Mouse (Mus musculus): Measurements from ENCODE around the gene Immt. TPM values are rescaled to one million over a fixed set of nuclear protein-coding genes. Genes with fewer than 3 reads are reported as not detected.

Immt gene
- total RNA-seq (2021): 100 to 1,000 TPM; 315 to 398 TPM
- 96.6 and 110 TPM in 2 replicates for polyA plus RNA-seq (2012; rRNA removed)
- long read RNA-seq, transcript Immt-203 (13 exons, 2,518 nt): major isoform, 12 of 82 reads
- long read RNA-seq, partial matches to known transcripts: 1 of 82 reads
- long read RNA-seq, other reads (novel, unspliced or antisense): 68 of 82 reads

DNA sequence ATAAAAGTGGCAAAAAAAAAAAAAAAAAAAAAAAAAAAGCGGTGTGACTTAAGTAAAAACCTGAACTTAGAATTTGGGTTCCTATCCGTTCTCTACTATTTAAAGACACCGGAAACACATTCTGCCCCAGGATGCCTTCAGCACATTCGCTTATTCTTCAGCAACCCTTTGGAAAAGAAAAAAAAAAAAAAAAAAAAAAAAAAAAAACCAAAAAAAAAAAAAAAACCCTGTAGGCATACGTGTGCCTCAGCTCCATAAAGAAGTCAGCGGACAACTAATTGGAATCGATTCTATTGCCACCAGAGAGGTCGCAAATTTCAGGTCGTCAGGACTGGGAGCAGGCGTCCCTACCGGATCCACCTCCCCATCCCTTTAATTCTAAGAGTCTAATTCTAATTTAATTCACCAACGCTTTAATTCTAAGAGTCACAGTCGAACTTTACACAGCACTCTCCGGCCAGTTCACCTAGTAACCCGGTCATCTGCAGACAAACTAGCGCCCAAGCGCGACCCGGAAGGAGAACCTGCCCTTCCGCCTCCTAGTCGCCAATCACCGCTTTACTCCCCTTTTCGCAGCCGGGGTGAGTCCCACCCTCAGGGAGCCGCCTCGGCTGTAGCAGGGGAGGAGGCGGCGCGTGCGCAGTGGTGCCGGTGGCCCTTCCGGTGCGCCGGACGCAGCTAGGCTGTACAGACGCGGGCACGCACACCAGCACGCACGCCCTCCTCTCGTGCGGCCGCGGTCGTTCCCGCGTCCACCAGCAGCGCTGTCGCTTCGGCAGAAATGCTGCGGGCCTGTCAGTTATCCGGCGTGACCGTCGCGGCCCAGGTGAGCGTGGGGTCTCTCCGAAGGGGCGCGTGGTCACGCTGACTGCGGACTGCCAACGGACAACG, at the start of gene Immt:
Gene Immt (plus strand): TSS at position 642 of the 891 bp plus-strand sequence.
- peak; percentile 99 for DNase-seq

DNA sequence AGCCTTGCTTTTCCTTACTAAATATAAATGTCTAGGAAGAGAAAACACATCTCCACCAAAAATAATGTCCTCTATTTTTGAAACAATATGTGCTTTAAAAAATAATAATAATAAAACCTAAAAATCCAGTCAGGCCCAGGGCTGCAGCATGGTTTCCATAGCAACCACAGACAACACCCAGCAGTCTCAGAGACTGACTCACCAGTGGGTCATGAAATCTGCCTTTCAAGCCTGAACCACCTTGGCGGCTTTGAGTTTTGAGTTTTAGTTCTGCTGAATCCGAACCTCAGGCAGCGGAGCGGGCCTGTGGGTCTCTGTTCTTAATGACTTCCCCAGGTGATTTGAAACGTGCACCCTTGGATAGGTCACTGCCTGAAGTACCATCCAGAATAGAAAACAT, 48.0 kb upstream of the Immt start:
- peak; percentile 41 for DNase-seq

- DNase-seq: no peak
Measured at GRCm38 (mm10) chr6:71788348-71788747, 42.8 kb upstream of the Immt start.

GRCm38 (mm10) chr6:71791771-71792170, 39.4 kb upstream of the Immt start:
- no peak for DNase-seq

DNA sequence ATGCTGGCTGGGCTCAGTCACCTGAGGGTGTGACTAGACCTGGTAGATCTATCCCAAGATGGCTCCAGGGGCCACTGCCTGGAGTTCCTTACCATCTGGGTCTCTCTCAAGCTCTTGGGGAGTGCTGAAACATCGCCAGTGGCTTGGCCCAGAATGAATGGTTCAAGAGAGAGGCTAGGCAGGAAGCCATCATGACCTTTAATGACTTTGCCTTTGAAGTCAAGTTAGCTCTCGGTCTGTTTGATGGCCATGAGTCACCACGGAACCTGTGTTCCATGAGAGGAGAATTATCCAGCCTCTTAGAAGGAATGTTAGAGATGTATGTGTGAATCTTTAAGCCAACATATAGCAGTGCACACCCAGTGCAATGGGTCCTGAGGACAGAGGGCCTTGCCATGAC, 31.7 kb upstream of the Immt start:
- DNase-seq: peak; percentile 34

GRCm38 (mm10) chr6:71801011-71801713, 30.0 kb upstream of the Immt start:
- DNase-seq: no peak

GRCm38 (mm10) chr6:71801714-71802094, 29.4 kb upstream of the Immt start:
- no peak for DNase-seq

DNA sequence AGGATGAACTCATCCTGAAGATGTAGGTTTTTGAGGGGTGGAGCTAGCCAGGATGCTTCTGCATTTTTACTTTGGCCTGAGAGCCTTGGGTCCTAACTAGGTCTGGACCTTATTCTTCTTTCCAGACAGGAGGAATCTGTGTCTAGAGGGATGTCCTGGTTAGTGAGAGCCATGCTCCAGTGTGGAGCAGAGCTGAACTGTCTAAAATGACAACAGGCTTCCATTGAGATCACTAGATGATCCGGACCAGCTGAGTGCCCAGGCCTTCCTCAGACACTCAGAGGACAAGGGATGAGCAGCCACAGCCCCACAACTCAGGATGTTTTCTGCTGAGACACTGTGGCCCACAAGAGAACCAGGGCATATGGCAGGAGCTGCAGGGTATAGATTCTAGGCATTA, 27.5 kb upstream of the Immt start:
- no peak for DNase-seq

DNA sequence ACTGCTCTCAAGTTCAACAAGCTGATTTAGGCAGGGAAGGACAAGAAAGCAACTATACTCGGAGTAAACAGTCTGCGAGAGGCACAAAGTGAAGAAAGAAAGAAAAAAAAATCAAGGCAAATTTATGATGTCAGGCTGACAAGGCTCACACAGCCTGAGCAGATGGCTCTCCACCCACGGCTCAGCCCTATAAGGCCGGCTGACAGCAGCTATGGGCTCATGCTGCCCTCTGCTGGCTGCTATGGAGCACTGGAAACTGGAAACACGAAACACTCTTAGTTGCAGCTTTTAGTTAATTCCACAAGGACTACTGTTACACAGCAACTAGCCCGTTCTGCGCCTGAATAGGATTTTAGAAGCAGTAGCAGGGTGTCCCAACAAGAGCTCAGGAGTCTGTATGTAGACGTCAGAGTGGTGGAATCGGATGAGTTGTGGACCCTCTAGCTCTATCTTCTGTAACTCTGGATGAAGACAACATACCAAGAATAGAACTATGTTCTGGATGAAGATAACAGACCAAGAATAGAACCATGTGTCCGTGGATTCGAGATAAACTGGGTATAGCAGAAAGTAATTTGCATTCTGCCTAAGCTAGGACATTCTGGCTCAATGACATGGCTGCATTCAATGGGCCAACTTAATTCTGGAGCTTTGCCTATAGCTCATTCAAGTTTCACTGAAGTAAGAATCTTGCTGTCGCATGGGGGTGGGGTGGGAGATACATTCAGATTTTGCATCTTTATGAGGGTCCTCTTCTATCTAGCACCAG, 26.9 kb upstream of the Immt start:
- DNase-seq: peak; percentile 67

GRCm38 (mm10) chr6:71806713-71807112, 24.4 kb upstream of the Immt start:
- no peak for DNase-seq

DNA sequence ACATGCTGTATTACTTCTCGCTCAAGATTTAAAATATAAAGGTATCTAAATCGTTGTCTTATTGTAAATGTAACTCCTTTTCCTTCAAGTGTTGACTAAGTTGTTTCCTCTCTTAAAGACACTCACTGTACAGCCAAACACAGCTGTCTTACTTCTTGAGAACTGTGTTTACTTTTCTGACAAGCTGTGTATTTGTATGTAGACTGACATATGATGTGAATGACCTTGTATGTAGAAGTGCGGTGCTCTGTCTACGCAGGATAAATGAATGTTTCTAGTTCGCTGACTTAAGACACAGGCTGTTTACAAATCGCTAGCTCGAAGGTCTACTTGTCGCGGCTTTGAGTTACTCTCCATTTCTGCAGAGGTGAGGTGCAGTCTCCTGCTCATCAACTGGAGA, 21.2 kb upstream of the Immt start:
- no peak for DNase-seq

DNA sequence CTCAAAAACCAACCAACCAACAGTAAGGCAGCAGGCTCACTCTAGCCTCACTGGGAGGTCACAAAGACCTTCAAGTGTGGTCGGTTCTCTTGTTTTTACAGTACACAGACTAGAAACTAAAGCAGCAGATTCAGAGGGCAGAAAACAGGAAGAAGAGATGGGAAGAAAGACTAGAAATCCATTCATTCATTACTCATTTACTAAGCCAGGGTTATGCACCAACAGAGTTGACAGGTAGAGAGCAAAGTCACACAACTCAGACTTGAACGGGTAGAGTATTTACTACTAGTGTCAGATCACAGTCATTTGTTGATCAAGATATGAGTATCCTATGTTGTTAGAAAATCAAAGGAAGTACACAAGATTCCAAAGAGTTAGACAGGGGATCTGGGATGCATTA, 18.3 kb upstream of the Immt start:
- DNase-seq: no peak

GRCm38 (mm10) chr6:71819764-71820292, 11.3 kb upstream of the Immt start:
- no peak for DNase-seq

- DNase-seq: no peak
Measured at GRCm38 (mm10) chr6:71823085-71823484, 8.0 kb upstream of the Immt start.

DNA sequence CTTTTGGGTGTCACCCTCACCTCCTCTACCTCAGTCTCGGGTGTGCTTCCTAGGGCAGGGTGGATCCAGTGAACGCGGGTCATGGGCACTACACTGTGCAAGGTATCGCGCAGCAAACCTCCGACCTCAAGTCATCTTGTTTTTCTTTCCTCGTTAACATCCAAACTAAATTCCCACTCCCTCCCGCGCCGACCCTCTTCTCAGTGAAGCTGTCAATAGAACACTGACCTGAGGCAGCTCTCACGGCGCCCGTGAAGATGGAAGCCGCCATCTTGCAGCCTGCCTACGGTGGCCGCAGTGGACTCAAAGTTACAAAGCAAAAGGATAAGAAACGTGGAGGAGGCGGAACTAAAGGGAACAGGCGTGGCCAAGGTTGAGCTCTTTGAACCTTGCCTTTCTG, 7.6 kb upstream of the Immt start:
- peak; percentile 93 for DNase-seq

- no peak for DNase-seq
Measured at GRCm38 (mm10) chr6:71823961-71824360, 7.2 kb upstream of the Immt start.

GRCm38 (mm10) chr6:71826869-71827268, 4.3 kb upstream of the Immt start, which contains the start of gene Mrpl35:
Gene Mrpl35 (minus strand): TSS chr6:71826969.
- no peak for DNase-seq

DNA sequence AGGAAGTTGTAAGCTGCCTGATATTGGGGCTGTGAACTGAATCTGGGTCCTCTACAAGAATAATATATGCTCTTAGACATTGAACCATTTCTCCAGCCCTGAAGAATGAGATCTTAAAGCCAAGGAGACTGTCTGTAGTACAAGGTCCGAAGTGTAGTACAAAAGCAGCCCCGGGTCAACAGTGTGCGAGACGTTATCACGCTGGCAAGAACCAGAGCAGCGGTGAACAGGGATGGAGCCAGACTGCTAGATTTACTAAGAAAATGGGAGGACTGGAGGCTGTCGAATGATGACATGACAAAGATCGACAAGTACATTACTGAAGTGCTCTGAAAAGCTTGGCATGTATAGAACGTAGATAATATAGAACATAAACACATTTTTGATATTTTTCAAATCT, 1.4 kb upstream of the Immt start:
- no peak for DNase-seq

GRCm38 (mm10) chr6:71831581-71831960, 440 bp downstream of the Immt start:
- DNase-seq: peak; percentile 96

- DNase-seq: no peak
Measured at GRCm38 (mm10) chr6:71836811-71837210, 5.7 kb downstream of the Immt start.

DNA sequence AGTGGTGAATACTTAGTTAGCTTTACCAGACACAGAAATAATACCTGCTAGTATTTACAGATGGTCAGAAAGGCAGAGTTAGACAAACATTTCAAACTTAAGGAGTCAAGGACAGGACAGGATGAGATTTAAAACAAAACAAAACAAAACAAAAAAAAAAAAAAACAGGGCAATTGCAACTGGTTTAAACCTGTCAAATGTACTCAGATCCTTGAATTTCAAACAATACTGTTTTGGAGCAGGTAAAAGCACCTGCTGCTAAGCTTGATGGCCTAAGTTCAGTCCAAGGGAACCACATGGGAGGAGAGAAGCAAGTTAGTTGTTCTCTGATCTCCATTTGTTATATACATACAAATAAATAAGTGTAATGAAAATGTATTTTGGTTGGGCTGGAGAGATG, 8.7 kb downstream of the Immt start:
- no peak for DNase-seq
